Mouse (Mus musculus): Measurements from ENCODE around the gene Gm29609.

GRCm38 (mm10) chr5:31222696-31223095, 43.0 kb upstream of the Gm29609 start:
- no peak for TF ChIP-seq POLR2A (IDR thresholded peaks at IDR 0.05; ENCODE audit: low read depth, low read length)
- TF ChIP-seq CTCF (conservative IDR thresholded peaks at IDR 0.05; ENCODE audit: insufficient read depth, insufficient read length, low read depth, low read length) = no peak

Data from kidney, adult 2 months (tissue).